Mouse (Mus musculus): ENCODE measurements around the gene Cacng5. TPM values are rescaled to one million over a fixed set of nuclear protein-coding genes. Genes with fewer than 3 reads are reported as not detected.

The Cacng5 gene
- polyA plus RNA-seq, 1 experiment from 2014 or later, result 0.05 TPM

DNA sequence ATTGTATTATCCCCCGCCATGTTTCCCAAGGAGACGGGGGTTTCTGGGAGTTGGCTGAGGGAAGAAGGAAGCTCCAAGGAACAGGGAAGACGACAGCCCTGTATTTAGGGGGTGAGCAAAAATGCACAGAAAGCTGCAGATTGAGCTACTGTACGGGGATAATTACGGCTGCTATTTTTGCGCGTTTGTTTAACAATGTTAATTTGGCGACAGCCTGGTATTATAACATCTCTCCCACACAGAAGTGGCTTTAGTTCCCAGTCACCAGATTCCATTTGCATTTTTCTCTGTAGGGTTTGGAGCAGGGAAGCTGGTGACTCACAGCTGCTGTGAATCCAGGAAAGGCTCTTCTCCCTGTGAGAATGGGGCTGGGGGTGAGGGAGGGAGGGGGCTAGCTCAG is 47.3 kb downstream of the Cacng5 start:
- Histone ChIP-seq H3K27me3 (ENCODE audit: low read depth, poor library complexity, severe bottlenecking) (no peaks in the 10 kb centered on the region), H3K4me1 (no peaks in the 10 kb centered on the region), H3K36me3 (no peaks in the 10 kb centered on the region), H3K27ac (no peak overlapping the region), H3K4me3 (no peak overlapping the region), H3K9me3 (replicated peaks) (no peaks in the 10 kb centered on the region)
- no peak for DNase-seq (ENCODE audit: low spot score)
- 89% methylated on average over 8 of the region's 8 CpGs for WGBS

DNA sequence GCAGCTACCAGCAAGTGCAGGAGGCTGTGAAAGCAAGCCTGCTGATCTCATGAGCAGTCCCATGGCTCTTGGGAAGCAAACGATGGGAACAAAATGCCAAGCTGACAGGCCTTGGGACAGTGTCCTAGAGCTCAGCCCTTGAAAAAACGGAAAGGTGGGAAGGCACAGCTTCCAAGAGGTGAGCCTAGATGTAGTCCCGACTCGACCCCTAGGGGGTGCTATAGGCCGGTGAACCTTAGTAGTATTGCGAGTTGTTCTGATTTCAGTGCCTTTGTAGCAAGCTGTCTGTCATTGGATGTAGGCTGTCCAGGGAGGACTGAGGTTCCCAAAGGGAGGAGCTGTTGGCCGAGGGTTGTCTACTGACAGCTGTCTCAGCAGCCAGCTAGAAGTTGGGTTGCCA is 49.7 kb downstream of the Cacng5 start:
- Histone ChIP-seq H3K4me1 (no peaks in the 10 kb centered on the region), H3K9me3 (replicated peaks) (no peaks in the 10 kb centered on the region), H3K27ac (no peak overlapping the region), H3K4me3 (no peak overlapping the region), H3K36me3 (no peaks in the 10 kb centered on the region), H3K27me3 (ENCODE audit: low read depth, poor library complexity, severe bottlenecking) (no peaks in the 10 kb centered on the region)
- WGBS, result 20% methylated on average over 7 of the region's 7 CpGs
- DNase-seq (ENCODE audit: low spot score), result peak; percentile 79

DNA sequence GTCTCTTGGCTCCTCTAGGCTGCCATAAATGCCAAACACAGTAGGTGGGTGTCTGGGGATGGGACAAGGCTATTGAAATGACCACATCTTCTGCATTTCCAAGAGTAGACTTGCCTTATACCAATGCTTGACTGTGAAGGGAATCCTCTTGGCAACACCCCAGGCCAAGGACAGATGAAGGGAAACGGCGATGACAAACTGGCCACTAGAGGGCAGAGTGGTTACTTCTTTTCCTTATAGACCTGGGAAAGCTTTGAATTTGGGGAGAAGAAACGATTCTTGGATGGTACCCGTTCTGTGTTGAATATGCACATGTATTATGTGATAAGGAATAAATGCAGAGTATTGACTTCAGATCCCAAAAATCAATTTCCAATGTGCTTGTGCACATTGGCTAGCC is 50.8 kb downstream of the Cacng5 start:
- Histone ChIP-seq H3K27me3 (ENCODE audit: low read depth, poor library complexity, severe bottlenecking) (no peaks in the 10 kb centered on the region), H3K27ac (no peak overlapping the region), H3K9me3 (replicated peaks) (no peaks in the 10 kb centered on the region), H3K36me3 (no peaks in the 10 kb centered on the region), H3K4me3 (no peak overlapping the region), H3K4me1 (no peaks in the 10 kb centered on the region)
- peak; percentile 66 for DNase-seq (ENCODE audit: low spot score)
- WGBS, result 19% methylated on average over 4 of the region's 4 CpGs

DNA sequence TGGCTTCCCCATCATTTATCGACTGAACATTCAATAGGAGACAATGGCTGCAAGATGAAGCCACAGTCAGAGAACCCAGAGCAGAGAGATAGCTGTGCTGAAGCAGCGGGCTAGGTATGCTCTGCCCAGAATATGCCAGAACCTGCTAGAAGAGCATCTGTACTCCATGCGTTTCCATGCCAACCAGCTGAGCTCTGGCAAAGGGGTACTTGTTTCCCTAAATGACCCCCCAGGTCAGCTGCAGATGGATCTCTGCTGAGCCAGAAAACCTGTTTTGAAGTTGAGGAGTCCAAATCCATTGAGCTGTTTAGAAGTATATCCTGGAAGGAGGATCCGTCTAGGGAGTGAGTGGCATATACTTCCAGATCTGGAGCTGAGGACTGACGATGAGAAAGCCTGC is 53.1 kb downstream of the Cacng5 start:
- Histone ChIP-seq H3K4me1 (no peaks in the 10 kb centered on the region), H3K36me3 (no peaks in the 10 kb centered on the region), H3K27me3 (ENCODE audit: low read depth, poor library complexity, severe bottlenecking) (no peaks in the 10 kb centered on the region), H3K4me3 (no peak overlapping the region), H3K27ac (no peak overlapping the region), H3K9me3 (replicated peaks) (no peaks in the 10 kb centered on the region)
- WGBS, result 77% methylated on average over 5 of the region's 5 CpGs
- DNase-seq (ENCODE audit: low spot score), result no peak

DNA sequence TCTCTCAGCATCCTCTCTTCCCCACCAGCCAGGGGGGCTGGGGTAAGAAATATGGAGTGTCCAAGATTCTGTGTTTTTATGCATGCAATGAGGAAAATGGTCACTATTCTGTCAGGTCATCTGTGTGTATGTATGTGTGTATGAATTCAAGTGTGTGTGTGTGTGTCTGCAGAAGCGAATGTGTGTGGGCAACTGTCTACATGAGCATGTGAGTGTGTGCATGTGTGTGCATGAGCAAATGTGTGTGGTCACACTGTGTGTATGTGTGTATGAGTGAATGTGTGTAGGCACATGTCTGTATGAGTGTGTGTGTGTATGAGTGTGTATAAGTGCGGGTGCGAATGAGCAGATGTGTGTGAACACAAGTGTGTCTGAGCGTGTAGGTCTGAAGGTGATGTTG is 55.0 kb downstream of the Cacng5 start:
- no peak for DNase-seq (ENCODE audit: low spot score)
- Histone ChIP-seq H3K9me3 (replicated peaks) (no peaks in the 10 kb centered on the region), H3K36me3 (no peaks in the 10 kb centered on the region), H3K4me1 (no peaks in the 10 kb centered on the region), H3K4me3 (no peak overlapping the region), H3K27me3 (ENCODE audit: low read depth, poor library complexity, severe bottlenecking) (no peaks in the 10 kb centered on the region), H3K27ac (no peak overlapping the region)
- 97% methylated on average over 4 of the region's 4 CpGs for WGBS

DNA sequence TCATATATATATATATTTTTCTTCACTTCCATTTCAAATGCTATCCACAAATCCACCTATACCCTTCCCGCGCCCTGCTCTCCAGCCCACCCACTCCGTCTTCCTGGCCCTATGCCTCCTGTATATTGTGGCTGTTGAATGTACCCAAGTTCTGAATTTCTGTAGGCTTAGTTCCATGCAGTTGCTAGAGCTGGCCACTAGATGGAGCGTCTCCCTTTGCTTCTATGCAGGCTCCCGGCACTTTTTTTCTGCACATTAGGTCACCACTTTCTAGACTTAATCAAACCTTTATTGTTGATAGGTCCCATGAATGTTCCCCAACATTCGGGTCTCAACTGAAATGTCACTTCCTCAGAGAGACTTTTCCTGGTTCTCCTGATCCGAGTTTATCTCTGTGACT is 55.6 kb downstream of the Cacng5 start:
- Histone ChIP-seq H3K27me3 (ENCODE audit: low read depth, poor library complexity, severe bottlenecking) (no peaks in the 10 kb centered on the region), H3K36me3 (no peaks in the 10 kb centered on the region), H3K4me1 (no peaks in the 10 kb centered on the region), H3K9me3 (replicated peaks) (no peaks in the 10 kb centered on the region), H3K4me3 (no peak overlapping the region), H3K27ac (no peak overlapping the region)
- DNase-seq (ENCODE audit: low spot score), result peak; percentile 60
- WGBS, result 30% methylated on average over 7 of the region's 7 CpGs

DNA sequence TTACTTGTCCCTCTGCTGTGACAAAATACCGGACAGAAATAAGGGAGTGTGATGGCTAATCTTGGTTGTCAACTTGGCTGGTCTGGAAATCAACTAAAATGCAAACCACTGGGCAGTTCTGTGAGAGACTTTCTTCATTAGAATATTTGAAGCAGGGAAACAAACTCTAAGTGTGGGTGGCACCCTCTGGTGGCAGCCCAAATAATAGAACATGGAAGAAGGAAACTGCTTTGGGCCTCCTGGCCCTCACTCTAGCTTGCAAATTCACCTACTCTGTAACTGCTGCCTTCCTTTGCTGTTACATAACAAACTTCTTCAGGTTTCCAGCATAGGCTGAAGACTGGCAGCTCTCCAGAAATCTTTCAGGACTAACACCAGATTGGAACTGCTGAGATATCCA is 61.8 kb downstream of the Cacng5 start:
- Histone ChIP-seq H3K36me3 (no peaks in the 10 kb centered on the region), H3K4me1 (peaks cover 6% of the 10 kb centered on the region; the same call in 1 of the 2 replicates), H3K27me3 (ENCODE audit: low read depth, poor library complexity, severe bottlenecking) (no peaks in the 10 kb centered on the region), H3K27ac (no peak overlapping the region), H3K9me3 (replicated peaks) (no peaks in the 10 kb centered on the region), H3K4me3 (no peak overlapping the region)
- 36% methylated on average over 1 of the region's 1 CpGs for WGBS
- peak; percentile 51 for DNase-seq (ENCODE audit: low spot score)

DNA sequence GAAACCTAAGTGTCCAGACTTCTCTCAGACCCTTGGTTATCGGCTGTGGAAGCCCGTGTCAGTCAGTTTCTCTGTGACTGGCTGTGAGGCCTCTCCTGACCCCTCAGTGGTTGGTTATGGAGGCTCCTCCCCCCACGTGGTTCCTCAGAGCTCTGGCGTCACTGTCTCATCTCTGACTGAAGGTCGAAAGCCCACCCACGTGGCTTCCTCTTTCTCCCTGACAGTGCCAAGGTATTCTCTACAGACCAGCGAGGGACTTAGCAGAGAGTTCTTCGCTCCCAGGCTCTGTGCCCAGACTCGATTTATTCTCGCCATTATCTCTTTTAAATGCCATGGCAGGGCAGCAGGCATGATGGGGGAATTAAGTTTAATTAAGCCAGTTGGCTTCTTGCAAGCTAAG is 65.2 kb downstream of the Cacng5 start:
- no peak for DNase-seq (ENCODE audit: low spot score)
- WGBS, result 59% methylated on average over 10 of the region's 10 CpGs
- H3K27me3 ChIP-seq (ENCODE audit: low read depth, poor library complexity, severe bottlenecking), result no peaks in the 10 kb centered on the region

DNA sequence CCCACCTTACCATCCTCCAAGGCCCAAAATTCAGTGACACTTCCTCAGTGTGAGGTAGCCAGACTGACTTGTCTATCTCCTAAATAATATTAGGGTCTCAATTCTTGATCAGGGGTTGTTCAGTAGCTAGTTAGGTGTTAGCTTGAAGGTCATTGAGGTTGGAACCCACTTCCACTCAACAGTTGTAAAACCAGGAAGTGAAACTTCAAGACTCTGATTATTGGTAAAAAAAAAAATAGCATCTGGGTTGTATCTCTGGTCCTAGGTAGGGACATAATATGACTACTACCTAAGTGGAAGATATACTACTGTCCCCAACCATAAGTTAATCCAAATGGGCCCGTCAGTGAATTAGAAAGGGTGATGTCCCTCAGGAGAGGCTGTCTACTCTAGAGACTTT is 70.7 kb downstream of the Cacng5 start:
- WGBS, result 97% methylated on average over 1 of the region's 1 CpGs
- Histone ChIP-seq H3K27me3 (ENCODE audit: low read depth, poor library complexity, severe bottlenecking) (no peaks in the 10 kb centered on the region), H3K4me1 (no peaks in the 10 kb centered on the region), H3K4me3 (no peak overlapping the region), H3K9me3 (replicated peaks) (no peaks in the 10 kb centered on the region), H3K27ac (no peak overlapping the region), H3K36me3 (no peaks in the 10 kb centered on the region)
- no peak for DNase-seq (ENCODE audit: low spot score)

More for the DNA sequence above, 65.2 kb downstream of the Cacng5 start:
- no peaks in the 10 kb centered on the region for H3K36me3 ChIP-seq
- H3K9me3 ChIP-seq (replicated peaks), result no peaks in the 10 kb centered on the region
- H3K27ac ChIP-seq, result no peak overlapping the region
- H3K4me1 ChIP-seq, result peaks cover 6% of the 10 kb centered on the region; the same call in 1 of the 2 replicates
- H3K4me3 ChIP-seq, result no peak overlapping the region

DNA sequence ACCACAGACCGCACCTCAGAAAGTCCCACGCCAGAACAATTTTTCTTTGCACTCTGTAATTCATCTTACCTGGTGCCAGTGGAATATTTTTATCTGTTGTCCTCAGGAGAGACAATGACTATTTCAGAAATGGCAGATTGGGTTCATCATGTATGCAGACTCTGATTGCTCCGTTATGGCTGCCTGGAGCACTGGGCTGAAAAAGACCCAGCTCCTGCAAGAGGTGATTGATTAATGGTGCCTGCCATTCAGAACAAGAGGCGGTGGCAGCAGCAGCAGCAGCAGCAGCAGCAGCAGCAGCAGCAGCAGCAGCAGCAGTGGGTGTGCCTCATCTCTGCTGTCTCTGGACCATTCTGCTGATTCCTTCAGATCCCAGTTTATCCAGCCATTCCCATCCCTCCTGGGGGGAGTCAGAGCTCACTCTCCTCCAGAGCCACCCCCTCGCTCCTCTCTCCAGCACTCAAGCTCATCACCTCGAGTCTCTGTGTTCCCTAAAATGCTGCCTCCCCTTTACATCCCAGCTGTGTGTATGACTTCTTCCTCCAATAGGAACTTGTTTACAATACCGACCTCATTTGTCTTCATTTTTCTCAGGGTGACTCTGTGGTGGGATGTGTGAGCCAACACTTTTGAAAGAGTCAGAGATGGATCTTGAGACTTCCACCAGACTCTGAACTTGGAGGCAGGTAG is 81.4 kb downstream of the Cacng5 start:
- H3K9me3 ChIP-seq (replicated peaks), result no peaks in the 10 kb centered on the region
- no peaks in the 10 kb centered on the region for H3K27me3 ChIP-seq (ENCODE audit: low read depth, poor library complexity, severe bottlenecking)
- no peak overlapping the region for H3K27ac ChIP-seq
- no peak for DNase-seq (ENCODE audit: low spot score)
- 69% methylated on average over 7 of the region's 7 CpGs for WGBS
- H3K4me1 ChIP-seq, result no peaks in the 10 kb centered on the region
- no peaks in the 10 kb centered on the region for H3K36me3 ChIP-seq
- no peak overlapping the region for H3K4me3 ChIP-seq

Other genes with a start within 250 kb of the Cacng5 start
- gene Cacng1, start 198.5 kb downstream of the Cacng5 start, polyA plus RNA-seq (2016; fragmentation: Nextera tagmentation; extraction: Ambion mirVana), result not detected in 2 replicates
- gene Cacng4, start 120.5 kb downstream of the Cacng5 start, polyA plus RNA-seq (2016; fragmentation: Nextera tagmentation; extraction: Ambion mirVana), result 0.41 and 1.1 TPM in 2 replicates

All from limb, embryonic 10.5 days (tissue).